Mouse (Mus musculus) MEL (cell line): ENCODE data around the gene Fbxo3. TPM values are rescaled to one million over a fixed set of nuclear protein-coding genes. Genes with fewer than 3 reads are reported as not detected.

Experiments
- DNase-seq: peaks from one replicate; pipeline ENCODE4 v3.0.0; 2011; ENCODE audit warnings: low read depth, low spot score
- H3K27ac ChIP-seq: 2 replicates; pipeline ENCODE4 v1.5.1; 2012; ENCODE audit warnings: low read depth, mild to moderate bottlenecking, control low read depth, low read length, moderate library complexity; ENCODE audit not compliant: control insufficient read depth
- H3K27me3 ChIP-seq, 2 experiments: fragments of 150-350 bp in 1 of 2; sonication (generic) in 1 of 2; 2 replicates each; pipeline ENCODE4 v1.6.1; 2012; ENCODE audit warnings: low read length in 2 of 2, mild to moderate bottlenecking in 2 of 2, improper control_type of control experiment in 1 of 2, moderate library complexity in 1 of 2; ENCODE audit not compliant: insufficient read depth in 2 of 2, control insufficient read depth in 1 of 2
- H3K36me3 ChIP-seq, 2 experiments: 2 replicates each; pipeline ENCODE4 v1.6.1; 2012 to 2014; ENCODE audit warnings: low read length in 2 of 2, improper control_type of control experiment in 1 of 2, inconsistent platforms in 1 of 2, mild to moderate bottlenecking in 1 of 2; ENCODE audit not compliant: insufficient read depth in 2 of 2, control insufficient read depth in 1 of 2
- H3K4me1 ChIP-seq, 2 experiments: fragments of 150-350 bp in 1 of 2; sonication (generic) in 1 of 2; 2 replicates each; pipeline ENCODE4 v1.6.1; 2012; ENCODE audit warnings: low read length in 2 of 2, improper control_type of control experiment in 1 of 2, mild to moderate bottlenecking in 1 of 2; ENCODE audit not compliant: insufficient read depth in 2 of 2, control insufficient read depth in 1 of 2
- H3K4me3 ChIP-seq, 2 experiments: fragments of 150-350 bp in 1 of 2; sonication (generic) in 1 of 2; 2 replicates each; pipeline ENCODE4 v1.5.1; 2012; ENCODE audit warnings: low read depth in 2 of 2, low read length in 2 of 2, mild to moderate bottlenecking in 2 of 2, moderate library complexity in 2 of 2, control low read depth in 1 of 2, improper control_type of control experiment in 1 of 2; ENCODE audit not compliant: control insufficient read depth in 1 of 2, insufficient read depth in 1 of 2
- H3K79me2 ChIP-seq: 2 replicates; pipeline ENCODE4 v1.6.1; 2012; ENCODE audit warnings: mild to moderate bottlenecking, low read length, moderate library complexity; ENCODE audit not compliant: control insufficient read depth, poor library complexity, insufficient read depth
- H3K9ac ChIP-seq: 2 replicates; pipeline ENCODE4 v1.6.1; 2012; ENCODE audit warnings: low read depth, mild to moderate bottlenecking, control low read depth, low read length, moderate library complexity; ENCODE audit not compliant: control insufficient read depth, poor library complexity, severe bottlenecking
- H3K9me3 ChIP-seq: fragments of 150-350 bp; sonication (generic); replicated peaks from 2 replicates; pipeline ENCODE4 v1.6.1; 2012; ENCODE audit warnings: mild to moderate bottlenecking, low read length, improper control_type of control experiment, moderate library complexity; ENCODE audit not compliant: insufficient read depth
- BHLHE40 ChIP-seq: IDR thresholded peaks from 2 replicates; pipeline ENCODE4 v1.6.1; 2012; ENCODE audit warnings: low read depth, mild to moderate bottlenecking, inconsistent platforms, low read length, improper control_type of control experiment, borderline replicate concordance
- CHD1 ChIP-seq: IDR thresholded peaks from 2 replicates; pipeline ENCODE4 v1.6.1; 2012; ENCODE audit warnings: low read depth, mild to moderate bottlenecking, inconsistent platforms, low read length, improper control_type of control experiment
- CHD2 ChIP-seq: IDR thresholded peaks from 2 replicates; pipeline ENCODE4 v1.6.1; 2011; ENCODE audit warnings: low read length, improper control_type of control experiment
- CTCF ChIP-seq, 3 experiments: IDR thresholded peaks in 2 of 3; conservative IDR thresholded peaks in 1 of 3; 2 replicates each; pipeline ENCODE4 v1.5.1; 2011 to 2012; ENCODE audit warnings: low read length in 3 of 3, low read depth in 2 of 3, mild to moderate bottlenecking in 2 of 3, improper control_type of control experiment in 1 of 3, inconsistent platforms in 1 of 3, mixed read lengths in 1 of 3, moderate library complexity in 1 of 3; ENCODE audit not compliant: control insufficient read depth in 1 of 3, insufficient read depth in 1 of 3, poor library complexity in 1 of 3, severe bottlenecking in 1 of 3
- E2F4 ChIP-seq: IDR thresholded peaks from 2 replicates; pipeline ENCODE4 v1.6.1; 2011; ENCODE audit warnings: low read depth, low read length, improper control_type of control experiment, borderline replicate concordance
- ELF1 ChIP-seq: IDR thresholded peaks from 2 replicates; pipeline ENCODE4 v1.6.1; 2014; ENCODE audit warnings: low read depth, mild to moderate bottlenecking, inconsistent platforms, low read length, improper control_type of control experiment, moderate library complexity
- EP300 ChIP-seq, 2 experiments: IDR thresholded peaks; 2 replicates each; pipeline ENCODE4 v1.6.1; 2011; ENCODE audit warnings: improper control_type of control experiment in 2 of 2, low read length in 2 of 2, low read depth in 1 of 2, mild to moderate bottlenecking in 1 of 2
- ETS1 ChIP-seq: IDR thresholded peaks from 2 replicates; pipeline ENCODE4 v1.6.1; 2012; ENCODE audit warnings: low read depth, mild to moderate bottlenecking, inconsistent platforms, low read length, improper control_type of control experiment, moderate library complexity
- GABPA ChIP-seq: IDR thresholded peaks from 2 replicates; pipeline ENCODE4 v1.6.1; 2012; ENCODE audit warnings: low read depth, mild to moderate bottlenecking, inconsistent platforms, low read length, improper control_type of control experiment, moderate library complexity
- GATA1 ChIP-seq: IDR thresholded peaks from 2 replicates; pipeline ENCODE4 v1.6.1; 2011; ENCODE audit warnings: low read depth, low read length, improper control_type of control experiment
- JUND ChIP-seq: IDR thresholded peaks from 2 replicates; pipeline ENCODE4 v1.6.1; 2011; ENCODE audit warnings: low read depth, mild to moderate bottlenecking, improper control_type of control experiment, low read length
- MAFK ChIP-seq: IDR thresholded peaks from 2 replicates; pipeline ENCODE4 v1.6.1; 2011; ENCODE audit warnings: low read depth, mild to moderate bottlenecking, low read length, improper control_type of control experiment, borderline replicate concordance
- MAZ ChIP-seq: IDR thresholded peaks from 2 replicates; pipeline ENCODE4 v1.6.1; 2012; ENCODE audit warnings: low read depth, mild to moderate bottlenecking, inconsistent platforms, low read length, improper control_type of control experiment
- MEF2A ChIP-seq: IDR thresholded peaks from 2 replicates; pipeline ENCODE4 v1.6.1; 2014; ENCODE audit warnings: low read depth, mild to moderate bottlenecking, inconsistent platforms, low read length, improper control_type of control experiment; ENCODE audit not compliant: poor library complexity, insufficient replicate concordance, severe bottlenecking; ENCODE audit errors: extremely low read depth
- MYC ChIP-seq: IDR thresholded peaks from 2 replicates; pipeline ENCODE4 v1.6.1; 2011; ENCODE audit warnings: low read depth, mild to moderate bottlenecking, low read length, improper control_type of control experiment, moderate library complexity
- NELFE ChIP-seq: IDR thresholded peaks from 2 replicates; pipeline ENCODE4 v1.6.1; 2011; ENCODE audit warnings: low read depth, low read length, improper control_type of control experiment
- NRF1 ChIP-seq: IDR thresholded peaks from 2 replicates; pipeline ENCODE4 v1.6.1; 2014; ENCODE audit warnings: low read depth, mild to moderate bottlenecking, inconsistent platforms, low read length, improper control_type of control experiment, moderate library complexity; ENCODE audit not compliant: poor library complexity, insufficient read depth, severe bottlenecking
- POLR2A ChIP-seq, 2 experiments: IDR thresholded peaks; 2 replicates each; pipeline ENCODE4 v1.6.1; 2011 to 2012; ENCODE audit warnings: low read length in 2 of 2, mild to moderate bottlenecking in 2 of 2, control low read depth in 1 of 2, improper control_type of control experiment in 1 of 2, low read depth in 1 of 2, moderate library complexity in 1 of 2; ENCODE audit not compliant: control insufficient read depth in 1 of 2, insufficient read depth in 1 of 2, poor library complexity in 1 of 2
- POLR2AphosphoS5 ChIP-seq: IDR thresholded peaks from 2 replicates; pipeline ENCODE4 v1.6.1; 2012; ENCODE audit warnings: low read depth, borderline replicate concordance, mild to moderate bottlenecking, inconsistent platforms, low read length, moderate library complexity, mixed read lengths
- RAD21 ChIP-seq: IDR thresholded peaks from 2 replicates; pipeline ENCODE4 v1.6.1; 2011; ENCODE audit warnings: mild to moderate bottlenecking, low read depth, low read length, improper control_type of control experiment
- RCOR1 ChIP-seq: IDR thresholded peaks from 2 replicates; pipeline ENCODE4 v1.6.1; 2012; ENCODE audit warnings: low read depth, mild to moderate bottlenecking, inconsistent platforms, low read length, improper control_type of control experiment
- TCF12 ChIP-seq: IDR thresholded peaks from 2 replicates; pipeline ENCODE4 v1.6.1; 2014; ENCODE audit warnings: low read depth, mild to moderate bottlenecking, inconsistent platforms, low read length, improper control_type of control experiment, moderate library complexity
- UBTF ChIP-seq: IDR thresholded peaks from 2 replicates; pipeline ENCODE4 v1.6.1; 2012; ENCODE audit warnings: low read depth, mild to moderate bottlenecking, inconsistent platforms, low read length, improper control_type of control experiment, moderate library complexity, borderline replicate concordance; ENCODE audit not compliant: insufficient read depth
- USF1 ChIP-seq: IDR thresholded peaks from 2 replicates; pipeline ENCODE4 v1.6.1; 2014; ENCODE audit warnings: low read depth, mild to moderate bottlenecking, inconsistent platforms, low read length, improper control_type of control experiment, moderate library complexity
- ZC3H11A ChIP-seq: IDR thresholded peaks from 2 replicates; pipeline ENCODE4 v1.6.1; 2012; ENCODE audit warnings: low read depth, mild to moderate bottlenecking, inconsistent platforms, low read length, improper control_type of control experiment
- ZKSCAN1 ChIP-seq: IDR thresholded peaks from 2 replicates; pipeline ENCODE4 v1.6.1; 2012; ENCODE audit warnings: low read depth, mild to moderate bottlenecking, inconsistent platforms, low read length, improper control_type of control experiment, moderate library complexity
- ZMIZ1 ChIP-seq: IDR thresholded peaks from 2 replicates; pipeline ENCODE4 v1.6.1; 2012; ENCODE audit warnings: low read depth, mild to moderate bottlenecking, inconsistent platforms, low read length, improper control_type of control experiment, moderate library complexity
- ZNF384 ChIP-seq: IDR thresholded peaks from 2 replicates; pipeline ENCODE4 v1.6.1; 2012; ENCODE audit warnings: low read depth, mild to moderate bottlenecking, inconsistent platforms, low read length, improper control_type of control experiment
- polyA plus RNA-seq, 2 experiments: library from polyadenylated mRNA; stranded (reverse) in 1 of 2; unstranded in 1 of 2; fragments of >175 nt in 1 of 2; fragments of >200 nt in 1 of 2; gene quantifications; 2 replicates each; pipeline versions ENCODE4 v1.2.1 to v1.2.4; 2012; ENCODE audit warnings: low replicate concordance in 2 of 2, low read depth in 1 of 2; ENCODE audit not compliant: insufficient read length in 2 of 2, insufficient read depth in 1 of 2, missing spikeins in 1 of 2
- total RNA-seq: library from RNA; depleted of rRNA; stranded (reverse); fragments of 300-350 nt; gene quantifications from 2 replicates; pipeline ENCODE4 v1.2.3, GENCODE M21; 2012

Fbxo3 gene
- total and polyA plus RNA-seq, 3 experiments, result 30.9 to 55.4 (median 41.9) TPM

DNA sequence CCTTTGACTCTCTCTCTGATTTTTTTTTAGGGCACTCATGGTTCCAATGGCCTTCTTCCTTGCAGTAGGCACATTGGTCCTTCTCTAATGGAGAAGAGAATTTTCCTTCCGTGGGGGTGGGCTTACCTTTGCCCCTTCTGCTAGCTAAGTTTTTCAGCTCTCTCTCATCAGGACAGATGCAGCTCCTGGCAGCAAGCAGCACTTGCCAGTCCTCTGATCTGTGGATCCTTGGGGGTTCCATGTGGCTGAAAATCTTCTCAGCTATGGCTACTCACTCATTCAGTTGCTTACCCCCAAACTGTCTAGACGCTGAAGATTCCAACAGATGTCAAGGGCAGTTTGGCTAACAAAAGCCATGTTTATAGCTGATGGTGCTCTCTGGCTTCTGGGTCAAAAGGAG, 65.8 kb downstream of the Fbxo3 start:
- H3K27me3 ChIP-seq, result no peaks in the 10 kb centered on the region
- no peaks in the 10 kb centered on the region for H3K79me2 ChIP-seq
- no peak overlapping the region for H3K4me3 ChIP-seq
- H3K4me1 ChIP-seq, result peaks cover 7 to 20% of the 10 kb centered on the region in 2 experiments
- DNase-seq, result no peak
- no peak overlapping the region for H3K27ac ChIP-seq
- TF ChIP-seq GABPA, result no peak
- no peak for TF ChIP-seq POLR2AphosphoS5
- no peak for TF ChIP-seq ETS1
- TF ChIP-seq MAZ, result no peak
- no peak for TF ChIP-seq ZKSCAN1
- TF ChIP-seq MYC, result no peak
- no peak for TF ChIP-seq RAD21
- TF ChIP-seq EP300 (IDR thresholded peaks at IDR 0.05; ENCODE audit: low read depth in 1 of 2, low read length in 2 of 2), result no peak
- no peak for TF ChIP-seq POLR2A (IDR thresholded peaks at IDR 0.05; ENCODE audit: control insufficient read depth in 1 of 2, insufficient read depth in 1 of 2, low read depth in 1 of 2, low read length in 2 of 2, poor library complexity in 1 of 2)
- TF ChIP-seq GATA1, result no peak
- no peak for TF ChIP-seq E2F4
- TF ChIP-seq CHD1, result no peak
- TF ChIP-seq CHD2, result no peak
- no peak for TF ChIP-seq RCOR1
- no peak for TF ChIP-seq ZMIZ1
- no peak for TF ChIP-seq MEF2A
- no peak for TF ChIP-seq NELFE
- TF ChIP-seq MAFK, result no peak
- TF ChIP-seq UBTF, result no peak
- H3K9me3 ChIP-seq, result no peaks in the 10 kb centered on the region
- H3K9ac ChIP-seq, result no peak overlapping the region
- peaks cover 0 to 9% of the 10 kb centered on the region in 2 experiments; a peak in 2 of 4 replicates for H3K36me3 ChIP-seq

DNA sequence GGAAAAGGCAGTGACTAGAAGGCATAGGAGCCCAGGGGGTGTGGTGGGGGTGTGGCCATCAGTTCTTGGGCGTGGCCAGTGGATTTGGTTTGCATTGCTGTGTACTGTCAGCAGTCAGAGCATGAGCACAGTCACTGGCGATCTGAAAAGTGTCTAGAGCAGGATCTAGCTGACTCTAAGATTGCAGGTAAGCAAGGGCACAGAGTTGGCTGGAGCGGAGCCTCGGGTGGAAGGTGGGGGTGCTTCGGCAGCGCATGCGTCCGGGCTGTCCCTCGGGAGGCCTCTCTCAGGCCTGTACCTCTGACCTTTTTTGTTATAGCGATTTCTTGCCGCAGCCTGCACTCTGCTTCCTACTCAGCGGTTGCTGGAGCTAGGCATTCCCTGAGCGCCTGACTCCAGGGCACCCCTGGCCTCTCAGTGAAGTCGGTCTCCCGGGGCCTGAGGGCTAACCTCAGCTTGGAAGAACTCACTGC, 68.3 kb downstream of the Fbxo3 start, which contains the start of gene Cd59a:
Gene Cd59a, plus strand, starts transcription at position 61 of the 473 bp plus-strand sequence.
- no peak within 1 kb of the TSS for H3K9ac ChIP-seq
- no peaks in the 10 kb centered on the region for H3K79me2 ChIP-seq
- no peaks in the 10 kb centered on the region for H3K27me3 ChIP-seq
- H3K9me3 ChIP-seq, result no peaks in the 10 kb centered on the region
- no peak within 1 kb of the TSS for H3K27ac ChIP-seq
- no peak within 1 kb of the TSS for H3K4me3 ChIP-seq
- peaks cover 22 to 31% of the 10 kb centered on the region in 2 experiments for H3K4me1 ChIP-seq
- no peak for TF ChIP-seq TCF12
- TF ChIP-seq MEF2A, result no peak
- TF ChIP-seq USF1, result no peak
- no peak for TF ChIP-seq ZNF384
- no peak for TF ChIP-seq BHLHE40
- no peak for TF ChIP-seq CHD1
- TF ChIP-seq NRF1, result no peak
- no peak for TF ChIP-seq ZC3H11A
- no peak for TF ChIP-seq EP300 (IDR thresholded peaks at IDR 0.05; ENCODE audit: low read depth in 1 of 2, low read length in 2 of 2)
- no peak for TF ChIP-seq ETS1
- no peak for TF ChIP-seq JUND
- TF ChIP-seq ELF1, result no peak
- TF ChIP-seq GATA1, result no peak
- no peak for TF ChIP-seq RAD21
- TF ChIP-seq E2F4, result no peak
- no peak for TF ChIP-seq MAZ
- TF ChIP-seq MAFK, result no peak
- TF ChIP-seq RCOR1, result no peak
- no peak for TF ChIP-seq CTCF (IDR thresholded peaks at IDR 0.05 in 2 of 3, conservative IDR thresholded peaks at IDR 0.05 in 1 of 3; ENCODE audit: control insufficient read depth in 1 of 3, insufficient read depth in 1 of 3, low read depth in 2 of 3, low read length in 3 of 3, poor library complexity in 1 of 3, severe bottlenecking in 1 of 3)
- H3K36me3 ChIP-seq, result peaks cover 0 to 27% of the 10 kb centered on the region in 2 experiments; a peak in 2 of 4 replicates
- DNase-seq, result peak; percentile 86
